Mouse (Mus musculus) embryonic facial prominence, embryonic 14.5 days (tissue): ENCODE results near the gene Bmpr2. TPM values are rescaled to one million over a fixed set of nuclear protein-coding genes. Genes with fewer than 3 reads are reported as not detected.
A peak's percentile ranks its signal among the peaks of the same experiment; 100 is the strongest.

Experiments used
- ATAC-seq: fragments of 200-750 bp; cut with Nextera tagmentation; 2 replicates; pipeline ENCODE4 v1.8.0; 2017; ENCODE audit warnings: low read depth, moderate number of reproducible peaks, moderate TSS enrichment
- DNase-seq: peaks from one replicate; pipeline ENCODE4 v3.0.0-alpha.2; 2015; ENCODE audit warnings: low spot score
- H3K27ac ChIP-seq: fragments of 300-500 bp; sonication (generic); replicated peaks from 2 replicates; pipeline ENCODE4 v1.5.1; 2014; ENCODE audit warnings: low read depth, mild to moderate bottlenecking, low read length, moderate library complexity
- H3K27me3 ChIP-seq: fragments of 300-500 bp; sonication (generic); replicated peaks from 2 replicates; pipeline ENCODE4 v1.6.1; 2014; ENCODE audit warnings: low read length; ENCODE audit not compliant: control insufficient read depth, insufficient read depth
- H3K36me3 ChIP-seq: fragments of 300-500 bp; sonication (generic); 2 replicates; pipeline ENCODE4 v1.6.1; 2014; ENCODE audit warnings: low read length, mixed read lengths; ENCODE audit not compliant: control insufficient read depth, insufficient read depth
- H3K4me1 ChIP-seq: fragments of 300-500 bp; sonication (generic); 2 replicates; pipeline ENCODE4 v1.6.1; 2014; ENCODE audit warnings: antibody characterized with exemption, low read length; ENCODE audit not compliant: control insufficient read depth, insufficient read depth
- H3K4me2 ChIP-seq: fragments of 300-500 bp; sonication (generic); 2 replicates; pipeline ENCODE4 v1.6.1; 2014; ENCODE audit warnings: low read depth, mild to moderate bottlenecking, low read length, moderate library complexity, mixed read lengths
- H3K4me3 ChIP-seq: fragments of 300-500 bp; sonication (generic); 2 replicates; pipeline ENCODE4 v1.5.1; 2014; ENCODE audit warnings: low read depth, mild to moderate bottlenecking, low read length
- H3K9ac ChIP-seq: fragments of 300-500 bp; sonication (generic); 2 replicates; pipeline ENCODE4 v1.6.1; 2014; ENCODE audit warnings: low read depth, mild to moderate bottlenecking, low read length, moderate library complexity, mixed read lengths
- H3K9me3 ChIP-seq: fragments of 300-500 bp; sonication (generic); 2 replicates; pipeline ENCODE4 v1.6.1; 2016; ENCODE audit warnings: low read length; ENCODE audit not compliant: control insufficient read depth
- WGBS: fragments of 180-500 bp; shearing (Covaris S2); extraction: QIAGEN DNeasy Blood & Tissue Kit; methylation state at CpG from one replicate; pipeline ENCODE4 v1.1.7; 2014; 5-methylcytosine and 5-hydroxymethylcytosine counted together
- polyA plus RNA-seq: library from polyadenylated mRNA; unstranded; fragments of >200 nt; fragmentation: Nextera tagmentation; extraction: Ambion mirVana; gene quantifications from 2 replicates; pipeline ENCODE4 v1.2.1, GENCODE M21; 2014

The Bmpr2 gene
- polyA plus RNA-seq, 1 experiment from 2014 or later: 15.4 TPM

GRCm38 (mm10) chr1:59895456-59895855 is 132.3 kb downstream of the Bmpr2 start:
- peak; percentile 62; the same call in 1 of the 2 replicates for ATAC-seq
- 34% methylated on average over 4 of the region's 4 CpGs for WGBS
- H3K27ac ChIP-seq: no peak overlapping the region

GRCm38 (mm10) chr1:59897147-59897798 is 134.1 kb downstream of the Bmpr2 start:
- WGBS: 62% methylated on average over 5 of the region's 5 CpGs
- H3K27me3 ChIP-seq: no peaks in the 10 kb centered on the region
- H3K9me3 ChIP-seq: no peaks in the 10 kb centered on the region
- H3K9ac ChIP-seq: no peak overlapping the region
- H3K4me2 ChIP-seq: no peak overlapping the region
- DNase-seq: no peak
- no peak for ATAC-seq
- no peak overlapping the region for H3K27ac ChIP-seq
- no peaks in the 10 kb centered on the region; the same call in 1 of the 2 replicates for H3K4me1 ChIP-seq
- no peaks in the 10 kb centered on the region for H3K36me3 ChIP-seq
- H3K4me3 ChIP-seq: no peak overlapping the region

More at GRCm38 (mm10) chr1:59895456-59895855, 132.3 kb downstream of the Bmpr2 start:
- Histone ChIP-seq H3K36me3 (no peaks in the 10 kb centered on the region), H3K4me1 (no peaks in the 10 kb centered on the region; the same call in 1 of the 2 replicates), H3K9ac (no peak overlapping the region), H3K9me3 (no peaks in the 10 kb centered on the region), H3K27me3 (no peaks in the 10 kb centered on the region), H3K4me2 (no peak overlapping the region), H3K4me3 (no peak overlapping the region)
- peak; percentile 72 for DNase-seq

- DNase-seq (no peak), ATAC-seq (no peak)
- H3K36me3 ChIP-seq: no peaks in the 10 kb centered on the region
- no peaks in the 10 kb centered on the region for H3K27me3 ChIP-seq
- H3K4me2 ChIP-seq: no peak overlapping the region
- no peak overlapping the region for H3K4me3 ChIP-seq
- H3K9ac ChIP-seq: no peak overlapping the region
- WGBS: 88% methylated on average over 2 of the region's 2 CpGs
- H3K27ac ChIP-seq: no peak overlapping the region
- H3K9me3 ChIP-seq: no peaks in the 10 kb centered on the region
- H3K4me1 ChIP-seq: no peaks in the 10 kb centered on the region; the same call in 1 of the 2 replicates
Observed at GRCm38 (mm10) chr1:59899679-59900078, 136.5 kb downstream of the Bmpr2 start.

- DNase-seq (no peak), ATAC-seq (no peak)
Observed at GRCm38 (mm10) chr1:59901082-59901876, 138.1 kb downstream of the Bmpr2 start.

GRCm38 (mm10) chr1:59902634-59903033 is 139.4 kb downstream of the Bmpr2 start:
- Histone ChIP-seq H3K4me3 (no peak overlapping the region), H3K27me3 (no peaks in the 10 kb centered on the region), H3K4me2 (no peak overlapping the region), H3K9me3 (no peaks in the 10 kb centered on the region), H3K4me1 (no peaks in the 10 kb centered on the region; the same call in 1 of the 2 replicates), H3K36me3 (no peaks in the 10 kb centered on the region), H3K9ac (no peak overlapping the region), H3K27ac (no peak overlapping the region; the same call in 1 of the 2 replicates)
- ATAC-seq: no peak
- DNase-seq: peak; percentile 56
- 20% methylated on average over 3 of the region's 3 CpGs for WGBS

More at GRCm38 (mm10) chr1:59901082-59901876, 138.1 kb downstream of the Bmpr2 start:
- no peak overlapping the region for H3K27ac ChIP-seq
- H3K9ac ChIP-seq: no peak overlapping the region
- H3K4me2 ChIP-seq: no peak overlapping the region
- H3K4me1 ChIP-seq: no peaks in the 10 kb centered on the region; the same call in 1 of the 2 replicates
- no peaks in the 10 kb centered on the region for H3K9me3 ChIP-seq
- no peaks in the 10 kb centered on the region for H3K27me3 ChIP-seq
- 90% methylated on average over 5 of the region's 5 CpGs for WGBS
- no peak overlapping the region for H3K4me3 ChIP-seq
- H3K36me3 ChIP-seq: no peaks in the 10 kb centered on the region

GRCm38 (mm10) chr1:59904630-59905295 is 141.6 kb downstream of the Bmpr2 start:
- no peak overlapping the region for H3K9ac ChIP-seq
- no peak overlapping the region for H3K27ac ChIP-seq
- no peak for DNase-seq
- H3K4me2 ChIP-seq: no peak overlapping the region
- no peak for ATAC-seq
- H3K36me3 ChIP-seq: no peaks in the 10 kb centered on the region
- no peaks in the 10 kb centered on the region for H3K9me3 ChIP-seq
- no peaks in the 10 kb centered on the region for H3K4me1 ChIP-seq
- H3K27me3 ChIP-seq: no peaks in the 10 kb centered on the region
- H3K4me3 ChIP-seq: no peak overlapping the region
- 96% methylated on average over 6 of the region's 6 CpGs for WGBS

GRCm38 (mm10) chr1:59905916-59906315 is 142.7 kb downstream of the Bmpr2 start:
- WGBS: 67% methylated on average over 2 of the region's 2 CpGs
- Histone ChIP-seq H3K4me3 (no peak overlapping the region), H3K36me3 (no peaks in the 10 kb centered on the region), H3K27me3 (no peaks in the 10 kb centered on the region), H3K27ac (no peak overlapping the region), H3K4me1 (no peaks in the 10 kb centered on the region), H3K9me3 (no peaks in the 10 kb centered on the region), H3K4me2 (no peak overlapping the region), H3K9ac (no peak overlapping the region)
- ATAC-seq (no peak), DNase-seq (no peak)

- ATAC-seq: no peak
- Histone ChIP-seq H3K4me1 (no peaks in the 10 kb centered on the region), H3K36me3 (no peaks in the 10 kb centered on the region), H3K4me3 (no peak overlapping the region), H3K27ac (no peak overlapping the region), H3K9me3 (no peaks in the 10 kb centered on the region), H3K27me3 (no peaks in the 10 kb centered on the region), H3K4me2 (no peak overlapping the region), H3K9ac (no peak overlapping the region)
- 84% methylated on average over 13 of the region's 13 CpGs for WGBS
- no peak for DNase-seq
Observed at GRCm38 (mm10) chr1:59906819-59907521, 143.8 kb downstream of the Bmpr2 start.
